Mouse (Mus musculus) bone marrow macrophage, adult 2 months (primary cell): ENCODE measurements at regions not wholly inside any gene's neighbourhood (a gene's known extent, or its start where the extent isn't known, plus 50 kb on each side); places are given as distances from the start of the nearest gene placed in this dataset.

ENCODE experiments used
- H3K27ac ChIP-seq: 2 replicates; pipeline ENCODE4 v1.5.1; 2012; ENCODE audit warnings: low read depth, low read length; ENCODE audit not compliant: insufficient read depth
- H3K4me1 ChIP-seq: 2 replicates; pipeline ENCODE4 v1.6.1; 2012; ENCODE audit warnings: low read length; ENCODE audit not compliant: control insufficient read depth, insufficient read depth
- H3K4me3 ChIP-seq: 2 replicates; pipeline ENCODE4 v1.5.1; 2012; ENCODE audit warnings: mild to moderate bottlenecking, low read length, moderate library complexity; ENCODE audit not compliant: insufficient read depth
- CTCF ChIP-seq: IDR thresholded peaks from 2 replicates; pipeline ENCODE4 v1.5.1; 2012; ENCODE audit warnings: low read depth, mild to moderate bottlenecking, low read length, moderate library complexity
- POLR2A ChIP-seq: IDR thresholded peaks from 2 replicates; pipeline ENCODE4 v1.6.1; 2012; ENCODE audit warnings: mild to moderate bottlenecking, low read depth, low read length, borderline replicate concordance

DNA sequence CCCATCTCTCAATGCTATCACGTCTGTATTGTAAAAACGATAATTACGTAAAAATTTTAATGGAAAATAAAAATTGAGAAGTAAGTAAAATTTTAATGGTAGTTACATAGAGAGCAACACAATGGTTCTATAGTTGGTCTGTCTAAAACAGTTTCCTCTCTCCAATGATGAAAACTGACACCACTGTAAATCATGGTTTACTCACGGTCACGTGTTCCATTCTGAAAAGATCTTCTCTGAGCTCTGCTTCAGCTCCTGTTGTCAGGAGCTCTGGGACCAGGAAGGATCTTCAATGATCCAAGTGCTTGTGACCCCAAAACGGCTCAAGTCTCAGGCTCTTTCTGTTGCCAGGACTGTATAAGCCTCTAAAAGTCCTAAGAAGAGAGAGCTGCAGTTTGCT lies 435.0 kb downstream of the Hace1 start:
- no peak overlapping the region for H3K27ac ChIP-seq
- no peak overlapping the region for H3K4me3 ChIP-seq
- no peaks in the 10 kb centered on the region for H3K4me1 ChIP-seq
- TF ChIP-seq CTCF = no peak
- TF ChIP-seq POLR2A = no peak

DNA sequence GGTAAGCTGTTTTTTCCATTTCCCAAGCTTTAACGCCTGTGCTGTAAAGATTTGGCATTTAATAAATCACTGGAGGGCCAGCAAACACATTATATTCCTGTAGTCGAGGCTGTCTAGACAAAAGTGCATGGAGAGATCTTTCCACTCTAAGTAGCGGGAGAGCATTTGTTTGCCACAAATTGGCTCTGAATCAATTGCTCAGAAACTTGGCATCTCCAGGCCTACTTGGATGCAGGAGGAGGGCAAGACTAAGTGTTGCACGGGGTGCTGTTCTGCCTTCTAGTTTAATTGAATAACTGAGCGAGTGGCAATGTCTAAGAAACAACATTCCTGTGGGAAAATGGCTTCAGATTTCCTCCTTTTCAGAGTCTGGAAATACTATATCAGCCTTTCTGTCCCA lies 438.7 kb downstream of the Hace1 start:
- no peak overlapping the region for H3K27ac ChIP-seq
- H3K4me1 ChIP-seq = no peaks in the 10 kb centered on the region
- no peak overlapping the region for H3K4me3 ChIP-seq
- no peak for TF ChIP-seq CTCF
- TF ChIP-seq POLR2A = no peak

- Histone ChIP-seq H3K4me3 (no peak overlapping the region), H3K4me1 (no peaks in the 10 kb centered on the region), H3K27ac (no peak overlapping the region)
- TF ChIP-seq CTCF (no peak), POLR2A (no peak)
These were observed 468.0 kb downstream of the Hace1 start for GRCm38 (mm10) chr10:46045474-46046093.

DNA sequence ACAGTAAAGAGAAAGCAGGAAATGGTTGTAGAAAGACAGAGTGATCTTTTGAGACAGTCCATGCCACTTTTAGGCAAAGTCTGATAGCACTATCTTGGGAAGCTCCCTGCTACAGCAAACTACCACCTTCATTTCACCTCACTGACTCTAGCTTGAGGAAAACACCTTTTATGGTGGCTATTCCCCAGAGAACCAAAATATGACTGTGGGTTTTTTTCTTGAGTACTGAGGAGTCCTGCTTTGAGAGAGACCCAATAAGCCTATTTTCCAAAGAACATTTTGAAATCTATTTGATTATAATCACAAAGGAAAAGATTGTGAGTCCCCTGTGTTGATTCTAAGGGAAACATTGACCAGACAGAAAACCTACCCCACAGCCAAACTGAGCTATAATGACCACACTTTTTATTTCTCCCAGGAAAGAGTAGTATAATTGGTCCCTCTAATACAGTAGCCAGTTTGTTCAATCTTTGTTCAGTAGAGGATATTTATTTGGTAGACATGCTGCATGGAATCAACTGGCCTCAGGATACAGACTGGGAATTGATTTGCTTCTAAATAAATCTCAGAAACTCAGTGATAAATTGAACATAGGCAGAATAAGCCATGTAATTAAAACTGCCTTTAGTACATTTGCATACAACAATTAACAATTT lies 468.6 kb downstream of the Hace1 start:
- TF ChIP-seq POLR2A = no peak
- TF ChIP-seq CTCF = no peak
- no peaks in the 10 kb centered on the region for H3K4me1 ChIP-seq
- H3K4me3 ChIP-seq = no peak overlapping the region
- no peak overlapping the region for H3K27ac ChIP-seq

- Histone ChIP-seq H3K4me3 (no peak overlapping the region), H3K4me1 (no peaks in the 10 kb centered on the region), H3K27ac (no peak overlapping the region)
- no peak for TF ChIP-seq CTCF
- TF ChIP-seq POLR2A = no peak
These were observed 469.3 kb downstream of the Hace1 start for GRCm38 (mm10) chr10:46046890-46047414.

DNA sequence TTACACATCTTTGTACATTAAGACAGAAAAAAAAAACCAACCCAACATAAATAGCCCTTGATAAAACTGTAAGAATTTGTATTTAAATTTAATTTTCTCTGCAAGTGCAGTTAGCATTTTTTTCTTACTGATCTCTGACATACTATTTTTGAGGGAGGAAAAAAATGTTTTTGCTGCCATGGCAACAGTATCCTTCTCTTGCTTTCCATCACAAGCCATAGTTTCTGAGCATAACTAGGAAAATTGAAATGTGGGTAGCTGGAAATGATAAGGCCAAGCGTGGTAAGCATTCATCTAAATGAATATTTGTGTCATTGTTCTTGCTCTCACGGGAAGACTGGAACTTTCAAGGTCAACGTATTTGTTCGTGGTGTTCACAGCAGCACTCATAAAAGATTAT lies 470.0 kb downstream of the Hace1 start:
- Histone ChIP-seq H3K27ac (no peak overlapping the region), H3K4me1 (no peaks in the 10 kb centered on the region), H3K4me3 (no peak overlapping the region)
- TF ChIP-seq POLR2A = no peak
- TF ChIP-seq CTCF = no peak

GRCm38 (mm10) chr10:46057362-46058198 lies 480.0 kb downstream of the Hace1 start:
- no peak for TF ChIP-seq CTCF
- TF ChIP-seq POLR2A = no peak
- Histone ChIP-seq H3K4me1 (no peaks in the 10 kb centered on the region), H3K4me3 (no peak overlapping the region), H3K27ac (no peak overlapping the region)

DNA sequence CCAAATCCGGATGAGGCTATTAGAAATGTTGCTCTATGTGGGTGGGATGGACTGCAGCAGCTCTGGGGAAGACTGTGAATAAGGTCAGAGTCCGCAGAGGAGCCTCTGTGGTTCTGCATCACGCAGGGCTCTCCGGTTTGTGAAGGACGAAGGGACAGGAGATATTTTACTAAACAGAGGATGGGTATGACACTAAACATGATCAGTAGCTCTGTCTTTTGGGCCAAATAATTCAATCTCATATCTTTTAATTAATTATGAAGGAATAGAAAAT lies 480.5 kb downstream of the Hace1 start:
- H3K27ac ChIP-seq = no peak overlapping the region
- H3K4me3 ChIP-seq = no peak overlapping the region
- TF ChIP-seq POLR2A = no peak
- no peak for TF ChIP-seq CTCF
- no peaks in the 10 kb centered on the region for H3K4me1 ChIP-seq

DNA sequence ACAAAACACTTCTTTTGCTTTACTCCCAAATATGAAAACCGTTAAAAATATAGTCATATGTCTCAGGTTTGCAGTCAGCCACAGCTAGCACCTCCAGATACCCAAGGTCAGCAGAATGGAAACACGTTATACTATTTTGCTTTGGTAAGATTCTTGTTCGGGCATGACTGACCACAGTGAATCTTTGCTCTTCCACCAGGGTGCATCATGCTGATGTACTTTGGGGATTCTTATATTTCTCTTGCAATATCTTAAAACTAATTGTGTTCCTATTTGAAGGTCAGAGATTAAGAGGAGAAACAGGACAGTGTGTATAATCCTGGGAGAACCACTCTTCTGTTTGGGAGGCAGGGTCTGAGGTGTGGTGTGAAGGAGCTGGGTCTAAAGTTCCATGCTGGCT lies 481.7 kb downstream of the Hace1 start:
- no peaks in the 10 kb centered on the region for H3K4me1 ChIP-seq
- no peak overlapping the region for H3K4me3 ChIP-seq
- H3K27ac ChIP-seq = no peak overlapping the region
- no peak for TF ChIP-seq CTCF
- no peak for TF ChIP-seq POLR2A

GRCm38 (mm10) chr10:46063831-46064230 lies 486.2 kb downstream of the Hace1 start:
- no peak overlapping the region for H3K27ac ChIP-seq
- H3K4me1 ChIP-seq = no peaks in the 10 kb centered on the region
- H3K4me3 ChIP-seq = no peak overlapping the region
- TF ChIP-seq POLR2A (no peak), CTCF (no peak)
